Mouse (Mus musculus) liver, postnatal 0 days (tissue): ENCODE data around the gene Nos1. TPM values are rescaled to one million over a fixed set of nuclear protein-coding genes. Genes with fewer than 3 reads are reported as not detected.

Experiments
- ATAC-seq: fragments of 200-750 bp; cut with Nextera tagmentation; 2 replicates; pipeline ENCODE4 v1.8.0; 2017; ENCODE audit warnings: mild to moderate bottlenecking, moderate library complexity
- DNase-seq: peaks from one replicate; pipeline ENCODE4 v3.0.0-alpha.2; 2016
- H3K27ac ChIP-seq: fragments of 300-500 bp; sonication (generic); 2 replicates; pipeline ENCODE4 v1.5.1; 2014; ENCODE audit warnings: antibody characterized with exemption, moderate library complexity, mild to moderate bottlenecking, low read depth
- H3K27me3 ChIP-seq: fragments of 300-500 bp; sonication (generic); 2 replicates; pipeline ENCODE4 v1.6.1; 2014; ENCODE audit warnings: low read length, control low read depth, mixed read lengths; ENCODE audit not compliant: insufficient read depth
- H3K36me3 ChIP-seq: fragments of 300-500 bp; sonication (generic); replicated peaks from 2 replicates; pipeline ENCODE4 v1.6.1; 2014; ENCODE audit warnings: mild to moderate bottlenecking, control low read depth, low read length, moderate library complexity, mixed read lengths; ENCODE audit not compliant: insufficient read depth
- H3K4me1 ChIP-seq: fragments of 300-500 bp; sonication (generic); 2 replicates; pipeline ENCODE4 v1.6.1; 2014; ENCODE audit warnings: antibody characterized with exemption, mild to moderate bottlenecking, control low read depth; ENCODE audit not compliant: insufficient read depth
- H3K4me2 ChIP-seq: fragments of 300-500 bp; sonication (generic); 2 replicates; pipeline ENCODE4 v1.6.1; 2014; ENCODE audit warnings: low read depth, mild to moderate bottlenecking, low read length, moderate library complexity, mixed read lengths
- H3K4me3 ChIP-seq: fragments of 300-500 bp; sonication (generic); 2 replicates; pipeline ENCODE4 v1.5.1; 2014; ENCODE audit warnings: low read depth, low read length
- H3K9ac ChIP-seq: fragments of 300-500 bp; sonication (generic); replicated peaks from 2 replicates; pipeline ENCODE4 v1.6.1; 2014; ENCODE audit warnings: mild to moderate bottlenecking, moderate library complexity
- H3K9me3 ChIP-seq: fragments of 300-500 bp; sonication (generic); 2 replicates; pipeline ENCODE4 v1.6.1; 2016; ENCODE audit warnings: mild to moderate bottlenecking, control low read depth, low read length, mixed read lengths
- CTCF ChIP-seq: sonication (generic); IDR thresholded peaks from 2 replicates; pipeline ENCODE4 v1.5.1; 2016; ENCODE audit warnings: antibody characterized with exemption, low read depth
- EP300 ChIP-seq: IDR thresholded peaks from 2 replicates; pipeline ENCODE4 v1.6.1; 2016; ENCODE audit warnings: antibody characterized with exemption, low read depth, mild to moderate bottlenecking
- WGBS: fragments of 180-500 bp; shearing (Covaris S2); extraction: QIAGEN DNeasy Blood & Tissue Kit; methylation state at CpG from one replicate; pipeline ENCODE4 v1.1.7; 2014; ENCODE audit not compliant: insufficient replicate concordance; 5-methylcytosine and 5-hydroxymethylcytosine counted together
- polyA plus RNA-seq: library from polyadenylated mRNA; unstranded; fragments of >200 nt; fragmentation: Nextera tagmentation; extraction: Ambion mirVana; gene quantifications from 2 replicates; pipeline ENCODE4 v1.2.1, GENCODE M21; 2015

Gene Nos1
- polyA plus RNA-seq, 1 experiment from 2014 or later = not detected

DNA sequence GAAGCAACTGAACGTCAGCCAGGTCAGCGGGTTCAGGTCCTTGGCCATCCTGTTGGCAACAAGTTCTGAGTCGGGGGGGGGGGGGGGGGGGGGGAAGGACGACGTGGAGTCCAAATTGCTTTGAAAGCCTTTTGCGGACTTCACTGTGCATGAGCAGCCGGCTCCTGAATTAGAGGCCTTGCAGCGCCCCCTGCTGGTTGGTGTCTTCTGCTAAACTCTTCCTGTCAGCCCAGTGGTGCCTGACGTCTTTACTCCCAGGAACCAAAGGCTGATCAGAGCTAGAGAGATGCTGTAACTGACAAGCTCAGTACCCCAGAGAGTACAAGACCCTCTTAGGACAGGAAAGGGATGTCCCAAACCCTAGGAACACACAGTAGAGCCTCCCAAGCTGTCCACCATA is 152.0 kb downstream of the Nos1 start:
- H3K4me2 ChIP-seq = no peak overlapping the region
- no peak overlapping the region for H3K9ac ChIP-seq
- H3K9me3 ChIP-seq = no peaks in the 10 kb centered on the region
- no peak overlapping the region for H3K27ac ChIP-seq
- WGBS = 2% methylated on average over 6 of the region's 9 CpGs
- H3K27me3 ChIP-seq = no peaks in the 10 kb centered on the region
- DNase-seq (peak; percentile 89), ATAC-seq (no peak)
- no peak overlapping the region for H3K4me3 ChIP-seq
- TF ChIP-seq CTCF (peak; percentile 82), EP300 (no peak)
- H3K4me1 ChIP-seq = no peaks in the 10 kb centered on the region
- H3K36me3 ChIP-seq = no peaks in the 10 kb centered on the region

DNA sequence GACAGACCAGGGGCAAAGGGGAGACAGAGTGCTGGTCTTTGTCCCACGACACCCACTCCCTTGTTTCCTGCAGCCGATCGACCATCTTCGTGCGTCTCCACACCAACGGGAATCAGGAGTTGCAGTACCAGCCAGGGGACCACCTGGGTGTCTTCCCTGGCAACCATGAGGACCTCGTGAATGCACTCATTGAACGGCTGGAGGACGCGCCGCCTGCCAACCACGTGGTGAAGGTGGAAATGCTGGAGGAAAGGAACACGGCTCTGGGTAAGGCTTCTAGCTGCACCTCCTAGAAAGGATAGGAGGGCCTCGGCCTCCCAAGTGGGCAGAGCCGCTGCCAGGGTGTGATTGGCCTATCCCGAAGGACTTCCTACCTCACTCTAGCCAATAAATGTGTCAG is 155.5 kb downstream of the Nos1 start:
- H3K27ac ChIP-seq = no peak overlapping the region
- H3K4me2 ChIP-seq = no peak overlapping the region
- no peaks in the 10 kb centered on the region for H3K36me3 ChIP-seq
- H3K27me3 ChIP-seq = no peaks in the 10 kb centered on the region
- DNase-seq (no peak), ATAC-seq (no peak)
- H3K4me3 ChIP-seq = no peak overlapping the region
- H3K9me3 ChIP-seq = no peaks in the 10 kb centered on the region
- H3K4me1 ChIP-seq = no peaks in the 10 kb centered on the region
- WGBS = 63% methylated on average over 16 of the region's 16 CpGs
- no peak for TF ChIP-seq CTCF
- TF ChIP-seq EP300 = no peak
- no peak overlapping the region for H3K9ac ChIP-seq

DNA sequence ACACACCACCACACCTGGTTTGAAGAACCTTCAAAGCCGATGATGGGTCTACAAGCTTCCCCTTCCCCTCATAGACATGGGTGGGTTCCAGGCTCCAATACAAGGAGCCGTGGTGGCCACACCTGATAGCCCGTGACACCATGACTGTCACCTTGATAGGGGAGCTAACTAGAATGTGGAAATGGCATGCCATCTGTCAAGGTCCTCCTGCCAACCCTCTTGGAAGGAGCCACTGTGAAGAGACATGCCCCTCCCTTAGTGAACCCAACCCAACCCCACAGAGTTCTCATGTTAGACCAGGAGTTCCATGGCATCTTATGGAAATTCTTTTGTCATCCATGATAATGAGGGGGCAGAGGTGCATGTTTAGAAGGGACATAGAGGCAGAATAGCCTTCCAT is 156.4 kb downstream of the Nos1 start:
- Histone ChIP-seq H3K4me2 (no peak overlapping the region), H3K9me3 (no peaks in the 10 kb centered on the region), H3K4me1 (no peaks in the 10 kb centered on the region), H3K36me3 (no peaks in the 10 kb centered on the region), H3K27ac (no peak overlapping the region), H3K27me3 (no peaks in the 10 kb centered on the region), H3K9ac (no peak overlapping the region), H3K4me3 (no peak overlapping the region)
- DNase-seq (no peak), ATAC-seq (no peak)
- no peak for TF ChIP-seq CTCF
- no peak for TF ChIP-seq EP300
- 67% methylated on average over 3 of the region's 3 CpGs for WGBS

DNA sequence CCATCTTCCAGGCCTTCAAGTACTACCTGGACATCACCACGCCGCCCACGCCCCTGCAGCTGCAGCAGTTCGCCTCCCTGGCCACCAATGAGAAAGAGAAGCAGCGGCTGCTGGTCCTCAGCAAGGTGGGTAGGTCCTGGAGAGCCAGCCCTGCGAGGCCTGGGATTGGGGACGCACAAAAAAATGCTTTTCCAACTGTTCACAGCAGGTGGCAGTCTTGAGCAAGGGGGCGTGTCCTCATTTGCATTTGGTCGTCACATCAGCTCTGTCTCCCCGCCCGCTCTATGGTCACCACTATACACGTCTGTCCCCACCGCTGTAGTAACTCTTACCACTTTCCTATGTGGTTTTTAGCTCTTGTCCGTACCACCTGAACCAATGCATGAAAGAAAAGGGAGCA is 157.3 kb downstream of the Nos1 start:
- H3K9ac ChIP-seq = no peak overlapping the region
- ATAC-seq (peak; percentile 58; the same call in 1 of the 2 replicates), DNase-seq (peak; percentile 87)
- TF ChIP-seq CTCF (peak; percentile 92), EP300 (no peak)
- 9% methylated on average over 14 of the region's 14 CpGs for WGBS
- H3K4me3 ChIP-seq = 0 out of 2 replicates have a peak overlapping the region, but pooled peaks have one; percentile 3
- no peaks in the 10 kb centered on the region for H3K9me3 ChIP-seq
- peak overlapping the region; percentile 63 for H3K4me2 ChIP-seq
- H3K27ac ChIP-seq = no peak overlapping the region
- no peaks in the 10 kb centered on the region for H3K4me1 ChIP-seq
- H3K27me3 ChIP-seq = no peaks in the 10 kb centered on the region
- H3K36me3 ChIP-seq = no peaks in the 10 kb centered on the region

DNA sequence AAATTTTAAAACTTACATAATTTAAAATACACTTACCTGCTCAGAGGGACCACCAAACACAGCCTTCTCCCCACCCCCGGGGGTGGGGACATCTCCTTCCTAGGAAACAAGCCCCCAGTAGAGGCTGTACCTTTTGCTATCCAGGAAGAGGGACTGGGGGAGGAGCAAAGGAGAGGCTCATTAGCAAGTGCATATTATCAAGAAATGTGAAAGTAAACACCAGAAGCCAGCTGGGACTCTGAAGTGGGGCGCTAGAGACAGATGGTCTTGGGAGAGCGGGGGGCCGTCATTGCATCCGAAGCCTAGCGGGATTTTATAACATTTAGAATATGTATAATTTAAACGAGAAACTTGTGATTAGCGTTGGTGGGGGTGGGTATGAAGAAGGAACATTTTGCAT is 158.6 kb downstream of the Nos1 start:
- no peak for TF ChIP-seq EP300
- TF ChIP-seq CTCF = no peak

DNA sequence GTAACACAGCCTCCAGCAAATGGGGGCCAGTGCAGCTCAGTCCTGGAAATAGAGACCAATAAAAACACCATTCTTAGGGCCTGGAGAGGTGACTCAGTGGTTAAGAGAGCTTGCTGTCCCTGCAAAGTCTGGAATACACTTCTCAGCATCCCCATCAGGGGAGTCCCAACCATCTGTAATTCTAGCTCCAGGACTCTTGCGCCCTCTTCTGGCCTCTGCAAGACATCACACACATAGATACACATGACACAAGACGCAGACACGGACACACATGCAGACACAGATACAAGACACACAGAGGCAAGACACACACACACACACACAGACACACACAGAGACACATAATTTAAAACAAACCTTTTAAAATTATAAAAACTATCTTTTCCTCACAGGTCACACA is 160.7 kb downstream of the Nos1 start:
- Histone ChIP-seq H3K4me3 (no peak overlapping the region), H3K36me3 (no peaks in the 10 kb centered on the region), H3K27me3 (no peaks in the 10 kb centered on the region), H3K4me2 (no peak overlapping the region), H3K9me3 (no peaks in the 10 kb centered on the region), H3K4me1 (no peaks in the 10 kb centered on the region), H3K27ac (no peak overlapping the region), H3K9ac (no peak overlapping the region)
- 71% methylated on average over 3 of the region's 3 CpGs for WGBS
- no peak for DNase-seq
- TF ChIP-seq EP300 (no peak), CTCF (peak; percentile 27; the same call in 1 of the 2 replicates)
- ATAC-seq = no peak

More for the DNA sequence above, 158.6 kb downstream of the Nos1 start:
- H3K9ac ChIP-seq = no peak overlapping the region
- H3K27me3 ChIP-seq = no peaks in the 10 kb centered on the region
- H3K4me1 ChIP-seq = no peaks in the 10 kb centered on the region
- no peak overlapping the region for H3K27ac ChIP-seq
- 72% methylated on average over 8 of the region's 8 CpGs for WGBS
- H3K4me3 ChIP-seq = no peak overlapping the region
- DNase-seq (no peak), ATAC-seq (no peak)
- no peaks in the 10 kb centered on the region for H3K36me3 ChIP-seq
- no peaks in the 10 kb centered on the region for H3K9me3 ChIP-seq
- no peak overlapping the region for H3K4me2 ChIP-seq

DNA sequence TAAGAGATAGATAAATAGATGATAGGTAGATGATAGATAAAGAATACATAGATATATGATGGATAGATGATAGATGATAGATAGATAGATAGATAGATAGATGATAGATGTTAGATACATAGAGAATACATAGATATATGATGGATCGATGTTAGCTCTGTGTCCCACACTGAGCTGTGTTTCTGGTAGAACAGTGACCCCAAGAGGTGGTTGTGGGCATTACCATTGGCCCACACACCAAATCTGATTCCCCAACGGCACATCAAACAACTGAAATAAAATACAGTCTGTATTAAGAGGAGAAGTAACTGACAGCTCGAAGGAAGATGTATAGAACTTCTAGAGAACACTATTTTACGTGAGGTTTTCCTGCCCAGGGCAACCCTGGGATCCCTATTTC is 165.8 kb downstream of the Nos1 start:
- no peak for ATAC-seq
- DNase-seq = peak; percentile 47
- H3K27me3 ChIP-seq = no peaks in the 10 kb centered on the region
- H3K9ac ChIP-seq = no peak overlapping the region
- no peak overlapping the region for H3K4me2 ChIP-seq
- H3K36me3 ChIP-seq = no peaks in the 10 kb centered on the region
- WGBS = 20% methylated on average over 4 of the region's 4 CpGs
- H3K9me3 ChIP-seq = no peaks in the 10 kb centered on the region
- TF ChIP-seq EP300 (no peak), CTCF (peak; percentile 77)
- H3K4me1 ChIP-seq = no peaks in the 10 kb centered on the region
- no peak overlapping the region for H3K27ac ChIP-seq
- H3K4me3 ChIP-seq = no peak overlapping the region
